Comparison of ENCODE assay signal across 38 mouse cellular contexts in the genomic region with DNA sequence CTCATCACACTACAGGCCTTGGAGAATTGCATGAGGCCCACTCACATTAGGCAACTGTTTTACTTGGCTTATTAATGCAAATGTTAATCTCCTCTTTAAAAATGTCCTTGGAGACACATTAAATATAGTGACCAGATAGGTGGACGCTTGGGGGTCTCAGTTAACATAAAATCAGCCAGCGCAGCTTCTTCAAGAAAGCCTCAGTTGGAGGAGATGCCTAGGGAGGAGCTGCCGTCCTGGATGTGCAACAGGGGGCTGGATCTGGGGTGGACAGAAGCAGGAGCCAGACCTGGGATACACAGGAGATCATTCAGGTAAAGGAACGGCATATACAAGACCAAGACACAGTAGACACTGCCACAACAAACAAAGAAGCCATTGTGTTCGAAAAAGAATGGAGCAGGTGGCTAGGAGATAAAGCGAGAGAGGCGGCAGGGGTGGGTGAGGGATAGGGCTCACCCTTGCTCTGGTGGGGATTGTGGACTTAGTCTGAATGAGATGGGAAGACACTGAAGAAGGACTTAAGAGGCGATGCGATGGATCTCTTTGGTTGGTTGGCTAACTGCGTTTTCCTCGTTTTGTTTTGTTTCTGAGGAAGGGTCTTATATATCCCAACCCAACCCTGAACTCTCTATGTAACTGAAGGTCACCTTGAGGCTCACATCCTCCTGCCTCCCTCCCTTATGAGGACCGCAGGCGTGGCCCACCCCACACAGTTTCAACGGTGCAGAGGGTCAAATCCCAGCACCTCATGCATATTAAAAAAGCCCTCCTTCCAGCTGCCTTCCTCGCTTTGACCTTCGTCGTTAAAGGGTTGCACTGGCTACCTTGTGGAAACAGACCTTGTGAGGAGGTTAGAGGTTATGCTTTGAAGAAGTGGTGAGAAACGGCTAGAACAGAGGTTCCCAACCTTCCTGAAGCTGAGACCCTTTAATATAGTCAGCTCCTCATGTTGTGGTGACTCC. TPM values are rescaled to one million over a fixed set of nuclear protein-coding genes. Genes with fewer than 3 reads are reported as not detected.
DNase-seq lines count a peak whose midpoint lies in the region; TF ChIP-seq lines count a peak whose summit lies in the region.
"Had no signal": no experiment of that assay in that cellular context is flagged by ENCODE, and none has a peak within 500 bp of the region (broad histone marks: within the 10 kb centered on the region; RNA-seq: fewer than 3 reads in every experiment).

No protein-coding gene starts in this region.

- H3K4me3 ChIP-seq in E14TG2a.4 (replicated peaks; ENCODE audit: low read length) = peak overlapping the region; percentile 26; the same call in 1 of the 2 replicates
- no peak overlapping the region for H3K4me3 ChIP-seq in kidney, adult 2 months (ENCODE audit: insufficient read depth, low read depth, low read length)
- H3K4me3 ChIP-seq: embryonic facial prominence, embryonic 10.5 days; embryonic facial prominence, embryonic 13.5 days; erythroblast, embryonic 14.5 days; forebrain, embryonic 13.5 days; heart, adult 2 months had no signal

- H3K27me3 ChIP-seq in E14TG2a.4 (ENCODE audit: insufficient read depth, low read length) = no peaks in the 10 kb centered on the region
- no peaks in the 10 kb centered on the region for H3K27me3 ChIP-seq in kidney, adult 2 months (replicated peaks; ENCODE audit: control insufficient read depth, insufficient read depth, low read length)
- H3K27me3 ChIP-seq: Patski had no signal

- no peak for TF ChIP-seq CTCF in E14TG2a.4 (conservative IDR thresholded peaks at IDR 0.05; ENCODE audit: low read length)
- no peak for TF ChIP-seq CTCF in kidney, adult 2 months (conservative IDR thresholded peaks at IDR 0.05; ENCODE audit: insufficient read depth, insufficient read length, low read depth, low read length)

- H3K27ac ChIP-seq in kidney, adult 2 months (ENCODE audit: insufficient read depth, low read depth, low read length) = no peak overlapping the region
- H3K27ac ChIP-seq: embryonic facial prominence, embryonic 10.5 days; embryonic facial prominence, embryonic 13.5 days; forebrain, embryonic 13.5 days; heart, adult 2 months; hindbrain, embryonic 14.5 days; hindbrain, postnatal 0 days had no signal

- peaks cover 9% of the 10 kb centered on the region for H3K9me3 ChIP-seq in E14TG2a.4 (ENCODE audit: low read length)
- H3K9me3 ChIP-seq: embryonic facial prominence, embryonic 10.5 days; embryonic facial prominence, embryonic 13.5 days; forebrain, embryonic 13.5 days; G1E had no signal

- intact Hi-C loops in heart, postnatal 14 days (cut with DNase I) = loop anchor here (5.0 kb wide), 2 partner anchors 122 to 183 kb away; no protein-coding TSS in a partner anchor

- H3K4me1 ChIP-seq in E14TG2a.4 (replicated peaks; ENCODE audit: low read depth, low read length) = peaks cover 99% of the 10 kb centered on the region
- H3K4me1 ChIP-seq in kidney, adult 2 months (ENCODE audit: control insufficient read depth, insufficient read depth, low read length) = no peaks in the 10 kb centered on the region

- WGBS in kidney, adult 2 months = 62% methylated on average over 18 of the region's 18 CpGs

- no peak for TF ChIP-seq POLR2A in kidney, adult 2 months (IDR thresholded peaks at IDR 0.05; ENCODE audit: low read depth, low read length)

- peak; percentile 64 for DNase-seq in heart, adult 11 months
- no peak for DNase-seq in heart, postnatal 14 days
- DNase-seq in ES-CJ7 (ENCODE audit: low read depth, low spot score) = peak; percentile 78
- no peak for DNase-seq in urinary bladder, postnatal 10 days (ENCODE audit: low spot score)
- DNase-seq in kidney, adult 2 months = no peak
- DNase-seq: adrenal gland, adult 8-10 months; adrenal gland, postnatal 25 days; B cell, adult 2 months; cerebellum, adult 11-12 months; cerebellum, adult 8-10 months; cerebellum, postnatal 10 days; cerebellum, postnatal 36 days; embryo, embryonic 11 days; forebrain, postnatal 0 days; gastrocnemius, postnatal 25 days; heart, adult 2 months; heart, postnatal 36 days; kidney, adult 18-20 months had no signal

- no peaks in the 10 kb centered on the region; the same call in 1 of the 2 replicates for H3K36me3 ChIP-seq in E14TG2a.4 (ENCODE audit: insufficient read depth, low read length)
- H3K36me3 ChIP-seq in kidney, adult 2 months (ENCODE audit: control insufficient read depth, insufficient read depth, low read length) = no peaks in the 10 kb centered on the region
- H3K36me3 ChIP-seq: embryonic facial prominence, embryonic 10.5 days; embryonic facial prominence, embryonic 13.5 days; G1E had no signal

RNA-seq across cellular contexts. Expression of gene Lep, which starts 40.0 kb away (rescaled TPM):
- under 1 TPM; 0.69 to 1.00 TPM for total RNA-seq in heart, postnatal 14 days (2021)
- 1.4 and 2.6 TPM in 2 replicates for polyA plus RNA-seq in kidney, adult 2 months (2012; rRNA removed)
- total RNA-seq: CH12.LX; forebrain, postnatal 0 days; hindbrain, postnatal 0 days had no signal
- polyA plus RNA-seq: activated CD4-positive, CD25-positive, alpha-beta regulatory T cell, adult 4 months; brain, embryonic 14.5 days; cortical plate, adult 2 months; embryonic facial prominence, embryonic 10.5 days; embryonic facial prominence, embryonic 13.5 days; erythroblast, embryonic 14.5 days; forebrain, embryonic 13.5 days; forebrain, postnatal 0 days; frontal cortex, adult 2 months; G1E; heart, embryonic 11.5 days; heart, embryonic 14.5 days; heart, postnatal 0 days; hindbrain, embryonic 11.5 days; hindbrain, embryonic 14.5 days; hindbrain, postnatal 0 days; inflammation-experienced regulatory T-cells, adult 6 months; intestine, embryonic 16.5 days had no signal

Comparison
In these comparisons a context has a peak if more than half of its experiments do, and no peak if none do; other contexts are left out.
1. DNase-seq: peak in heart, adult 11 months (single experiment) and ES-CJ7 (single experiment); none in heart, postnatal 14 days (0 of 2), urinary bladder, postnatal 10 days (single experiment) and kidney, adult 2 months (single experiment).